16 mouse cellular contexts compared by ENCODE assay signal in the genomic region with DNA sequence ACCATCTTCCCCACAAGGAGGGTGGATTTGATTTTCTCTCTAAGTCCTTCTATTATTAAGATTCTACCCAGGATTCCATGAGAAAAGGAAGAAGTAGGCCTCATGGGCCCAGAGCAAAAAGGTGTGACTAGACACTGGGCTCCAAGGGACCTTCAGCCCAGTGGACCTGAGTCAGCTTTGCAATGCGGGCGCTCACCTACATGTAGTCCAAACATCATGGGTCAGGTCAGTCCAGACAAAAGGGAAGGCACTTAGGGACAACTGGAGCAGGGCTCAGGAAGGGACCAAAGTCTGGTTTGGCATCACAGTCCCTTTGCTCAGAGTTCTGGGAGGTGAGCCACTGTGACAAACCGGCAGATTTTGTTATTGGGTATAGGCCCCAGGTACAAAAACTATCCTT. TPM values are rescaled to one million over a fixed set of nuclear protein-coding genes. Genes with fewer than 3 reads are reported as not detected.
"Had no signal": no experiment of that assay in that cellular context is flagged by ENCODE, and none has a peak within 500 bp of the region (broad histone marks: within the 10 kb centered on the region; RNA-seq: fewer than 3 reads in every experiment).

No protein-coding gene starts in this region.

- H3K4me2 ChIP-seq: limb, embryonic 13.5 days; lung, embryonic 14.5 days; midbrain, embryonic 13.5 days had no signal

- ATAC-seq: inflammation-experienced regulatory T-cells, adult 6 months; intestine, embryonic 16.5 days; liver, postnatal 0 days; lung, postnatal 0 days; midbrain, embryonic 13.5 days; midbrain, embryonic 16.5 days had no signal

- H3K27ac ChIP-seq: layer of hippocampus, adult 2 months; limb, embryonic 10.5 days; limb, embryonic 13.5 days; liver, embryonic 14.5 days; macrophage; midbrain, embryonic 13.5 days had no signal

- H3K27me3 ChIP-seq: limb, embryonic 13.5 days; midbrain, embryonic 13.5 days had no signal

- H3K9ac ChIP-seq: limb, embryonic 13.5 days; liver, embryonic 14.5 days; liver, postnatal 0 days; lung, embryonic 14.5 days had no signal

- H3K4me3 ChIP-seq: layer of hippocampus, adult 2 months; limb, embryonic 10.5 days; limb, embryonic 13.5 days; midbrain, embryonic 13.5 days had no signal

- H3K9me3 ChIP-seq: limb, embryonic 10.5 days; limb, embryonic 13.5 days; midbrain, embryonic 13.5 days had no signal

- DNase-seq: layer of hippocampus, adult 9-11 months; liver; liver, postnatal 0 days; lung, embryonic 14.5 days; thymus, adult 18-20 months; thymus, postnatal 36 days had no signal

RNA-seq across cellular contexts. Expression of a gene that starts 9.6 kb away (rescaled TPM):
- polyA plus RNA-seq: inflammation-experienced regulatory T-cells, adult 6 months had no signal
